Mouse (Mus musculus) lung, postnatal 0 days (tissue): ENCODE measurements at regions not wholly inside any gene's neighbourhood (a gene's known extent, or its start where the extent isn't known, plus 50 kb on each side); places are given as distances from the start of the nearest gene placed in this dataset.

Experiments
- ATAC-seq: fragments of 200-750 bp; cut with Nextera tagmentation; 2 replicates; pipeline ENCODE4 v1.8.0; 2017; ENCODE audit warnings: moderate library complexity
- DNase-seq: peaks from one replicate; pipeline ENCODE4 v3.0.0-alpha.2; 2016; ENCODE audit warnings: low spot score
- H3K27ac ChIP-seq: fragments of 300-500 bp; sonication (generic); 2 replicates; pipeline ENCODE4 v1.5.1; 2014; ENCODE audit warnings: antibody characterized with exemption, mild to moderate bottlenecking, low read length, mixed read lengths
- H3K27me3 ChIP-seq: fragments of 300-500 bp; sonication (generic); replicated peaks from 2 replicates; pipeline ENCODE4 v1.6.1; 2014; ENCODE audit warnings: low read length, mixed read lengths; ENCODE audit not compliant: insufficient read depth
- H3K36me3 ChIP-seq: fragments of 300-500 bp; sonication (generic); 2 replicates; pipeline ENCODE4 v1.6.1; 2014; ENCODE audit warnings: low read length, mixed read lengths; ENCODE audit not compliant: insufficient read depth
- H3K4me1 ChIP-seq: fragments of 300-500 bp; sonication (generic); 2 replicates; pipeline ENCODE4 v1.6.1; 2014; ENCODE audit warnings: antibody characterized with exemption, low read depth, low read length, mixed read lengths; ENCODE audit not compliant: insufficient read depth
- H3K4me2 ChIP-seq: fragments of 300-500 bp; sonication (generic); replicated peaks from 2 replicates; pipeline ENCODE4 v1.6.1; 2014; ENCODE audit warnings: low read depth, mild to moderate bottlenecking, low read length, moderate library complexity, mixed read lengths
- H3K4me3 ChIP-seq: fragments of 300-500 bp; sonication (generic); 2 replicates; pipeline ENCODE4 v1.5.1; 2014; ENCODE audit warnings: low read depth, low read length
- H3K9ac ChIP-seq: fragments of 300-500 bp; sonication (generic); replicated peaks from 2 replicates; pipeline ENCODE4 v1.6.1; 2014; ENCODE audit warnings: low read depth, mild to moderate bottlenecking
- H3K9me3 ChIP-seq: fragments of 300-500 bp; sonication (generic); 2 replicates; pipeline ENCODE4 v1.6.1; 2016; ENCODE audit warnings: low read length, mixed read lengths
- CTCF ChIP-seq: IDR thresholded peaks from 2 replicates; pipeline ENCODE4 v1.5.1; 2016; ENCODE audit warnings: antibody characterized with exemption, mild to moderate bottlenecking
- EP300 ChIP-seq: IDR thresholded peaks from 2 replicates; pipeline ENCODE4 v1.6.1; 2016; ENCODE audit warnings: antibody characterized with exemption, mild to moderate bottlenecking, control low read depth
- WGBS: fragments of 180-500 bp; shearing (Covaris S2); extraction: QIAGEN DNeasy Blood & Tissue Kit; methylation state at CpG from one replicate; pipeline ENCODE4 v1.1.7; 2014; 5-methylcytosine and 5-hydroxymethylcytosine counted together

GRCm38 (mm10) chr10:118001971-118002370 lies 139.6 kb upstream of the Mdm1 start:
- no peak for DNase-seq
- TF ChIP-seq EP300, result no peak
- no peak for TF ChIP-seq CTCF
- H3K4me3 ChIP-seq, result no peak overlapping the region
- H3K4me2 ChIP-seq, result no peak overlapping the region
- no peaks in the 10 kb centered on the region for H3K36me3 ChIP-seq
- H3K27ac ChIP-seq, result no peak overlapping the region
- no peaks in the 10 kb centered on the region for H3K27me3 ChIP-seq
- no peak overlapping the region for H3K9ac ChIP-seq
- ATAC-seq, result no peak
- 78% methylated on average over 7 of the region's 7 CpGs for WGBS
- no peaks in the 10 kb centered on the region for H3K9me3 ChIP-seq
- peaks cover 5% of the 10 kb centered on the region; the same call in 1 of the 2 replicates for H3K4me1 ChIP-seq

GRCm38 (mm10) chr10:118002559-118002958 lies 139.1 kb upstream of the Mdm1 start:
- ATAC-seq, result no peak
- no peak overlapping the region for H3K4me3 ChIP-seq
- H3K27me3 ChIP-seq, result no peaks in the 10 kb centered on the region
- H3K9ac ChIP-seq, result no peak overlapping the region
- H3K4me2 ChIP-seq, result no peak overlapping the region
- DNase-seq, result no peak
- 91% methylated on average over 4 of the region's 4 CpGs for WGBS
- no peak for TF ChIP-seq EP300
- no peak for TF ChIP-seq CTCF
- H3K4me1 ChIP-seq, result peaks cover 5% of the 10 kb centered on the region; the same call in 1 of the 2 replicates
- H3K9me3 ChIP-seq, result no peaks in the 10 kb centered on the region
- no peaks in the 10 kb centered on the region for H3K36me3 ChIP-seq
- H3K27ac ChIP-seq, result no peak overlapping the region

GRCm38 (mm10) chr10:118003179-118003578 lies 138.4 kb upstream of the Mdm1 start:
- ATAC-seq, result no peak
- Histone ChIP-seq H3K4me3 (no peak overlapping the region), H3K36me3 (no peaks in the 10 kb centered on the region), H3K9me3 (no peaks in the 10 kb centered on the region), H3K4me1 (peaks cover 5% of the 10 kb centered on the region; the same call in 1 of the 2 replicates), H3K4me2 (no peak overlapping the region), H3K27me3 (no peaks in the 10 kb centered on the region), H3K9ac (no peak overlapping the region), H3K27ac (no peak overlapping the region)
- 69% methylated on average over 10 of the region's 10 CpGs for WGBS
- TF ChIP-seq EP300 (no peak), CTCF (no peak)
- no peak for DNase-seq

- 18% methylated on average over 16 of the region's 16 CpGs for WGBS
- no peaks in the 10 kb centered on the region for H3K9me3 ChIP-seq
- peaks cover 5% of the 10 kb centered on the region; the same call in 1 of the 2 replicates for H3K4me1 ChIP-seq
- no peak overlapping the region for H3K9ac ChIP-seq
- DNase-seq (peak; percentile 21), ATAC-seq (no peak)
- no peaks in the 10 kb centered on the region for H3K27me3 ChIP-seq
- no peaks in the 10 kb centered on the region for H3K36me3 ChIP-seq
- no peak overlapping the region for H3K4me3 ChIP-seq
- TF ChIP-seq CTCF, result no peak
- TF ChIP-seq EP300, result no peak
- H3K4me2 ChIP-seq, result no peak overlapping the region
- no peak overlapping the region for H3K27ac ChIP-seq
Observed at GRCm38 (mm10) chr10:118003739-118004361, 137.8 kb upstream of the Mdm1 start.

GRCm38 (mm10) chr10:118004362-118004958 lies 137.2 kb upstream of the Mdm1 start:
- DNase-seq (no peak), ATAC-seq (no peak)
- Histone ChIP-seq H3K4me3 (no peak overlapping the region), H3K4me1 (peaks cover 5% of the 10 kb centered on the region; the same call in 1 of the 2 replicates), H3K9ac (no peak overlapping the region), H3K27ac (no peak overlapping the region), H3K9me3 (peaks cover 2% of the 10 kb centered on the region; the same call in 1 of the 2 replicates), H3K36me3 (no peaks in the 10 kb centered on the region), H3K4me2 (no peak overlapping the region), H3K27me3 (no peaks in the 10 kb centered on the region)
- TF ChIP-seq EP300 (no peak), CTCF (no peak)
- WGBS, result 62% methylated on average over 8 of the region's 8 CpGs

GRCm38 (mm10) chr10:118006827-118007550 lies 134.6 kb upstream of the Mdm1 start:
- Histone ChIP-seq H3K9me3 (peaks cover 8% of the 10 kb centered on the region; the same call in 1 of the 2 replicates), H3K27me3 (no peaks in the 10 kb centered on the region), H3K36me3 (no peaks in the 10 kb centered on the region), H3K27ac (no peak overlapping the region), H3K9ac (no peak overlapping the region), H3K4me3 (no peak overlapping the region), H3K4me1 (peaks cover 5% of the 10 kb centered on the region; the same call in 1 of the 2 replicates), H3K4me2 (no peak overlapping the region)
- DNase-seq, result no peak
- WGBS, result 56% methylated on average over 14 of the region's 14 CpGs
- TF ChIP-seq CTCF (no peak), EP300 (no peak)
- ATAC-seq, result no peak
